Mouse (Mus musculus): ENCODE measurements around the gene Tceanc2.

- no peak for TF ChIP-seq CTCF (IDR thresholded peaks at IDR 0.05; ENCODE audit: extremely low read depth, insufficient read depth, low read length)
- TF ChIP-seq POLR2A (IDR thresholded peaks at IDR 0.05; ENCODE audit: extremely low read depth, insufficient read depth, low read length) = no peak
These were observed 80.0 kb downstream of the Tceanc2 start for GRCm38 (mm10) chr4:107098791-107099525.
